Comparison of ENCODE assay signal across 16 mouse cellular contexts in the genomic region with DNA sequence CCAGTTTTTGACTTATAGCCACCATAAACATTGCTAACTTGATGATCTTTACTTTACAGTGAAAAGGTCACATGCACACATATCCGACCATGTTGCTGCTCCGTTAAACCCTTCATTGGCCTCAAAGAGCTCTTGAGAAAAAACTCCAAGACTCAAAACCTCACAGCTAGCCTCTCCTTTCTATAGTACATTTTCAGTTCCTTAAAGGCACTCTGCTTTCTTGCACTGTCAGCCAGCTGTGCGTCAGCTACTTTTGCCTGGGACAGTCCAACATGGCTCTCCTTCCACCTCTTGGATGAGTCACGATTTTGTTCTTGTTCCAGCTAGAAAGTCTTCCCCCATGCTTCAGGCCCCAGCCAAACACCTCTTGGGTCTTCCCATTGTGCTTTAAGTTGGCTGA. TPM values are rescaled to one million over a fixed set of nuclear protein-coding genes. Genes with fewer than 3 reads are reported as not detected.
DNase-seq lines count a peak whose midpoint lies in the region; ATAC-seq and TF ChIP-seq lines count a peak whose summit lies in the region.
"Had no signal": no experiment of that assay in that cellular context is flagged by ENCODE, and none has a peak within 500 bp of the region (broad histone marks: within the 10 kb centered on the region; RNA-seq: fewer than 3 reads in every experiment).

No protein-coding gene starts in this region.

- intact Hi-C loops in heart, postnatal 14 days (cut with DNase I), result no loop called here

- TF ChIP-seq CTCF in CH12.LX (conservative IDR thresholded peaks at IDR 0.05 in 1 of 2, IDR thresholded peaks at IDR 0.05 in 1 of 2; ENCODE audit: low read depth in 2 of 2, low read length in 2 of 2), result no peak

- TF ChIP-seq EP300 in CH12.LX (IDR thresholded peaks at IDR 0.05; ENCODE audit: low read length), result peak; percentile 90

- peaks cover 4 to 37% of the 10 kb centered on the region in 2 experiments; a peak in 3 of 4 replicates for H3K4me1 ChIP-seq in CH12.LX (ENCODE audit: control insufficient read depth in 1 of 2, insufficient read depth in 2 of 2)
- H3K4me1 ChIP-seq: lung, embryonic 15.5 days; midbrain, embryonic 13.5 days had no signal

- no peak for TF ChIP-seq POLR2A in CH12.LX (IDR thresholded peaks at IDR 0.05; ENCODE audit: low read depth, low read length)

- no peaks in the 10 kb centered on the region for H3K79me2 ChIP-seq in CH12.LX (replicated peaks; ENCODE audit: control insufficient read depth, extremely low read depth, insufficient read depth, poor library complexity, severe bottlenecking)

- peak; percentile 26 to 41 for DNase-seq in heart, adult 9 months (ENCODE audit: low spot score in 2 of 2)
- DNase-seq in heart, postnatal 14 days, result no peak
- DNase-seq in right cerebral cortex, postnatal 10 days (ENCODE audit: low spot score in 2 of 2), result peak; percentile 27 to 30
- no peak for DNase-seq in right cerebral cortex, adult 18-20 months
- peak; percentile 79 for DNase-seq in CH12.LX (ENCODE audit: extremely low read depth)
- no peak for DNase-seq in adrenal gland, adult 8-10 months
- no peak for DNase-seq in left cerebral cortex, adult 9 months (ENCODE audit: low spot score in 2 of 2)
- DNase-seq: cerebellum, adult 9-10 months; gastrocnemius, postnatal 14 days; heart, postnatal 4 days had no signal

- no peak for TF ChIP-seq RAD21 in CH12.LX (IDR thresholded peaks at IDR 0.05; ENCODE audit: low read depth, low read length)

- in situ Hi-C loops in CH12.LX (cut with MboI; ENCODE audit: low pct_ligation_motif_present, low pct_unique_long_range_greater_than_20kb, low sequenced_read_pairs), result no loop called here

- no peaks in the 10 kb centered on the region for H3K9me3 ChIP-seq in CH12.LX (replicated peaks; ENCODE audit: low read length)
- H3K9me3 ChIP-seq: limb, embryonic 12.5 days; lung, embryonic 15.5 days; midbrain, embryonic 13.5 days had no signal

- no peaks in the 10 kb centered on the region for H3K36me3 ChIP-seq in CH12.LX (replicated peaks in 1 of 2; ENCODE audit: control insufficient read depth in 1 of 2, insufficient read depth in 1 of 2, low read length in 1 of 2)
- H3K36me3 ChIP-seq: limb, embryonic 12.5 days; lung, embryonic 15.5 days; midbrain, embryonic 13.5 days had no signal

- H3K4me3 ChIP-seq in CH12.LX (replicated peaks in 1 of 3; ENCODE audit: low read depth in 2 of 3, low read length in 2 of 3, poor library complexity in 1 of 3), result no peak overlapping the region
- H3K4me3 ChIP-seq: erythroblast, embryonic 14.5 days; limb, embryonic 12.5 days; lung, embryonic 15.5 days; midbrain, embryonic 13.5 days had no signal

- peak overlapping the region; percentile 47; the same call in 1 of the 2 replicates for H3K4me2 ChIP-seq in CH12.LX (ENCODE audit: insufficient read depth, low read depth, poor library complexity, severe bottlenecking)
- H3K4me2 ChIP-seq: limb, embryonic 12.5 days; lung, embryonic 15.5 days; midbrain, embryonic 13.5 days had no signal

- no peak overlapping the region for H3K27ac ChIP-seq in CH12.LX (ENCODE audit: insufficient read depth, low read depth)
- H3K27ac ChIP-seq: limb, embryonic 12.5 days; lung, embryonic 15.5 days; midbrain, embryonic 13.5 days had no signal

- no peak overlapping the region for H3K9ac ChIP-seq in CH12.LX (ENCODE audit: insufficient read depth, low read depth)
- H3K9ac ChIP-seq: limb, embryonic 12.5 days; lung, embryonic 15.5 days; midbrain, embryonic 13.5 days had no signal

- dilution Hi-C loops in CH12.LX (cut with MboI; ENCODE audit: extremely low pct_ligation_motif_present, extremely low pct_unique_long_range_greater_than_20kb, low sequenced_read_pairs), result no loop called here

- peak; percentile 88 for ATAC-seq in megakaryocyte progenitor cell, adult 5-6 weeks (replicated peaks; ENCODE audit: poor library complexity)
- ATAC-seq: forebrain, embryonic 16.5 days; midbrain, embryonic 13.5 days had no signal

- H3K27me3 ChIP-seq in CH12.LX (replicated peaks), result no peaks in the 10 kb centered on the region
- H3K27me3 ChIP-seq: limb, embryonic 12.5 days; lung, embryonic 15.5 days; midbrain, embryonic 13.5 days had no signal

TF ChIP-seq in CH12.LX, 34 proteins besides CTCF, POLR2A, EP300 and RAD21:
- TF ChIP-seq ZMIZ1 (IDR thresholded peaks at IDR 0.05; ENCODE audit: low read depth, low read length), result no peak
- no peak for TF ChIP-seq TBP (conservative IDR thresholded peaks at IDR 0.05; ENCODE audit: low read depth, low read length)
- TF ChIP-seq TCF12 (IDR thresholded peaks at IDR 0.05; ENCODE audit: low read depth, low read length), result peak; percentile 30; the same call in 1 of the 2 replicates
- TF ChIP-seq JUND (conservative IDR thresholded peaks at IDR 0.05; ENCODE audit: low read depth, low read length), result peak; percentile 18; the same call in 1 of the 2 replicates
- no peak for TF ChIP-seq MXI1 (IDR thresholded peaks at IDR 0.05; ENCODE audit: low read depth, low read length)
- no peak for TF ChIP-seq PAX5 (IDR thresholded peaks at IDR 0.05; ENCODE audit: low read length)
- peak; percentile 84 for TF ChIP-seq IRF4 (IDR thresholded peaks at IDR 0.05; ENCODE audit: low read depth, low read length)
- TF ChIP-seq NRF1 (IDR thresholded peaks at IDR 0.05; ENCODE audit: low read depth, low read length), result no peak
- TF ChIP-seq NELFE (IDR thresholded peaks at IDR 0.05; ENCODE audit: low read depth, low read length), result no peak
- TF ChIP-seq MYC (IDR thresholded peaks at IDR 0.05; ENCODE audit: low read depth, low read length), result no peak
- TF ChIP-seq ZNF384 (IDR thresholded peaks at IDR 0.05; ENCODE audit: low read depth, low read length), result peak; percentile 54; the same call in 1 of the 2 replicates
- TF ChIP-seq ETS1 (conservative IDR thresholded peaks at IDR 0.05; ENCODE audit: low read depth, low read length), result peak; percentile 57
- no peak for TF ChIP-seq MAZ (IDR thresholded peaks at IDR 0.05; ENCODE audit: low read depth, low read length)
- TF ChIP-seq CHD1 (IDR thresholded peaks at IDR 0.05; ENCODE audit: low read depth, low read length), result no peak
- TF ChIP-seq ZKSCAN1 (IDR thresholded peaks at IDR 0.05; ENCODE audit: borderline replicate concordance, low read depth, low read length), result no peak
- no peak for TF ChIP-seq POLR2AphosphoS2 (IDR thresholded peaks at IDR 0.05; ENCODE audit: low read depth, low read length)
- TF ChIP-seq MEF2A (IDR thresholded peaks at IDR 0.05; ENCODE audit: borderline replicate concordance, low read depth, low read length), result no peak
- no peak for TF ChIP-seq ELF1 (IDR thresholded peaks at IDR 0.05; ENCODE audit: low read depth, low read length)
- TF ChIP-seq RCOR1 (conservative IDR thresholded peaks at IDR 0.05; ENCODE audit: low read depth, low read length), result no peak
- no peak for TF ChIP-seq CHD2 (IDR thresholded peaks at IDR 0.05; ENCODE audit: low read length)
- TF ChIP-seq MAFK (IDR thresholded peaks at IDR 0.05; ENCODE audit: insufficient replicate concordance, low read length), result peak; percentile 56; the same call in 1 of the 2 replicates
- TF ChIP-seq MAX (IDR thresholded peaks at IDR 0.05; ENCODE audit: low read length), result peak; percentile 19; the same call in 1 of the 2 replicates
- no peak for TF ChIP-seq ZC3H11A (IDR thresholded peaks at IDR 0.05; ENCODE audit: low read depth, low read length)
- TF ChIP-seq SIN3A (IDR thresholded peaks at IDR 0.05; ENCODE audit: low read length), result no peak
- no peak for TF ChIP-seq GABPA (IDR thresholded peaks at IDR 0.05; ENCODE audit: insufficient replicate concordance, low read depth, low read length)
- no peak for TF ChIP-seq USF2 (conservative IDR thresholded peaks at IDR 0.05; ENCODE audit: low read depth, low read length)
- TF ChIP-seq UBTF (IDR thresholded peaks at IDR 0.05; ENCODE audit: low read depth, low read length), result no peak
- TF ChIP-seq KAT2A (IDR thresholded peaks at IDR 0.05; ENCODE audit: insufficient replicate concordance, low read length), result no peak
- no peak for TF ChIP-seq USF1 (IDR thresholded peaks at IDR 0.05; ENCODE audit: low read depth, low read length)
- no peak for TF ChIP-seq E2F4 (IDR thresholded peaks at IDR 0.05; ENCODE audit: insufficient replicate concordance, low read depth, low read length)
- TF ChIP-seq HCFC1 (IDR thresholded peaks at IDR 0.05; ENCODE audit: low read depth, low read length), result no peak
- TF ChIP-seq SMC3 (IDR thresholded peaks at IDR 0.05; ENCODE audit: low read depth, low read length), result no peak
- no peak for TF ChIP-seq JUN (IDR thresholded peaks at IDR 0.05; ENCODE audit: insufficient read depth, low read depth, low read length)
- TF ChIP-seq BHLHE40 (IDR thresholded peaks at IDR 0.05; ENCODE audit: low read depth, low read length), result peak; percentile 51
TF ChIP-seq in CH12.LX: peak in this region for 8.

RNA-seq across cellular contexts. Expression of gene Dse, which starts 35.9 kb away (rescaled TPM):
- total RNA-seq in heart, postnatal 14 days (2021), result 1 to 10 TPM; 5.7 to 6.7 TPM
- total RNA-seq in CH12.LX (2012; rRNA removed) (not detected in 2 replicates), CH12.LX (2014; rRNA removed) (0.15 and 0.16 TPM in 2 replicates)
- polyA plus RNA-seq in CH12.LX (2012; ENCODE audit: insufficient read length, low read depth), result 0.10 TPM in 1 of 2 replicates, not detected in the other
- total RNA-seq in megakaryocyte progenitor cell, adult 5-6 weeks (2015), result 1.1 and 1.3 TPM in 2 replicates
- 0.79 and 0.91 TPM in 2 replicates for total RNA-seq in megakaryocyte progenitor cell, adult 5-6 weeks (2017)
- 10 to 100 TPM; 11.0 to 15.5 (median 11.8) TPM for total RNA-seq in adrenal gland, adult 8-10 months (2022)
- polyA plus RNA-seq: erythroblast, embryonic 14.5 days had no signal

RNA-seq across cellular contexts. Expression of gene Calhm6, which starts 43.9 kb away (rescaled TPM):
- total RNA-seq in heart, postnatal 14 days (2021), result not detected
- 0.17 and 0.21 TPM in 2 replicates for total RNA-seq in CH12.LX (2012; rRNA removed)
- 0.38 and 0.58 TPM in 2 replicates for total RNA-seq in CH12.LX (2014; rRNA removed)
- polyA plus RNA-seq in CH12.LX (2012; ENCODE audit: insufficient read length, low read depth), result 0.29 and 0.30 TPM in 2 replicates
- 3.4 and 3.8 TPM in 2 replicates for total RNA-seq in megakaryocyte progenitor cell, adult 5-6 weeks (2015)
- 2.6 and 3.5 TPM in 2 replicates for total RNA-seq in megakaryocyte progenitor cell, adult 5-6 weeks (2017)
- 1 to 10 TPM in 1 of 4 experiments, under 1 TPM in 3; 0.59 to 1.1 (median 0.74) TPM for total RNA-seq in adrenal gland, adult 8-10 months (2022)
- polyA plus RNA-seq: erythroblast, embryonic 14.5 days had no signal

Comparison
In these comparisons a context has a peak if more than half of its experiments do, and no peak if none do; other contexts are left out.
1. DNase-seq: peak in heart, adult 9 months (2 of 2), right cerebral cortex, postnatal 10 days (2 of 2) and CH12.LX (single experiment); none in heart, postnatal 14 days (0 of 2), right cerebral cortex, adult 18-20 months (single experiment), adrenal gland, adult 8-10 months (single experiment) and left cerebral cortex, adult 9 months (0 of 2).